Mouse (Mus musculus): ENCODE measurements around the gene Cklf.

DNA sequence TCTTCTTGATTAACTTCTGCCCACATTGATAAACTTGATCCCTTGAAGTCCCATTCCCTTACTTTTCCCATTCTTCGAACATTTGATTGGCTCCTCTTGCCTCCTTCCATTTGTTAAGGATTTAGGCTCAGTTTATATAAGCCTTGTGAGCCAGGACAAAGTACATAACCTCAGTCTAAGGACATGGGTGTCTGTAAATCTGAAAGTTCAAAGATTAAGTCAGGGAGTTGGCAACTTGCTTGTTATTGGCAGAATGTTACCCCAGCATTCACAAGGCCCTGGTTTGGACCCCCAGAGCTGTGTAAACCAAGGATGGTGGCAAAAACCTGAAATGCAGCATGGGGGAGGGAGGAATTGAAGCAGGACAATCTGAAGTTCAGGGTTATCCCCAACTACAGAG, 43.7 kb downstream of the Cklf start:
- TF ChIP-seq CTCF (IDR thresholded peaks at IDR 0.05; ENCODE audit: low read depth) (no peak), EP300 (IDR thresholded peaks at IDR 0.05; ENCODE audit: low read depth) (no peak)

Measured in heart, postnatal 0 days (tissue).